Mouse (Mus musculus) CH12.LX (cell line): ENCODE data around the gene Pola2. TPM values are rescaled to one million over a fixed set of nuclear protein-coding genes. Genes with fewer than 3 reads are reported as not detected.
A peak's percentile ranks its signal among the peaks of the same experiment; 100 is the strongest.

ENCODE experiments used
- DNase-seq: peaks from one replicate; pipeline ENCODE4 v3.0.0-alpha.2; 2013; ENCODE audit errors: extremely low read depth
- H3K27ac ChIP-seq: 2 replicates; pipeline ENCODE4 v1.5.1; 2012; ENCODE audit warnings: low read depth, mild to moderate bottlenecking, control low read depth, moderate library complexity; ENCODE audit not compliant: insufficient read depth
- H3K27me3 ChIP-seq: replicated peaks from 2 replicates; pipeline ENCODE3; 2012; ENCODE audit warnings: inconsistent platforms
- H3K36me3 ChIP-seq, 2 experiments: replicated peaks in 1 of 2; 2 replicates each; pipeline versions ENCODE3 to v1.6.1; 2012; ENCODE audit warnings: inconsistent platforms in 1 of 2, low read length in 1 of 2, mild to moderate bottlenecking in 1 of 2, mixed read lengths in 1 of 2, moderate library complexity in 1 of 2; ENCODE audit not compliant: control insufficient read depth in 1 of 2, insufficient read depth in 1 of 2
- H3K4me1 ChIP-seq, 2 experiments: 2 replicates each; pipeline ENCODE4 v1.6.1; 2012; ENCODE audit warnings: inconsistent platforms in 1 of 2, moderate library complexity in 1 of 2; ENCODE audit not compliant: insufficient read depth in 2 of 2, control insufficient read depth in 1 of 2
- H3K4me2 ChIP-seq: 2 replicates; pipeline ENCODE4 v1.6.1; 2012; ENCODE audit warnings: low read depth, mild to moderate bottlenecking, control low read depth; ENCODE audit not compliant: poor library complexity, insufficient read depth, severe bottlenecking
- H3K4me3 ChIP-seq, 3 experiments: fragments of 150-350 bp in 1 of 3; sonication (generic) in 1 of 3; replicated peaks in 1 of 3; 2 replicates each; pipeline versions ENCODE3 to v1.5.1; 2011 to 2012; ENCODE audit warnings: low read depth in 2 of 3, low read length in 2 of 3, mild to moderate bottlenecking in 2 of 3, moderate library complexity in 2 of 3, control low read depth in 1 of 3, improper control_type of control experiment in 1 of 3, inconsistent platforms in 1 of 3, mixed read lengths in 1 of 3; ENCODE audit not compliant: poor library complexity in 1 of 3
- H3K79me2 ChIP-seq: replicated peaks from 2 replicates; pipeline ENCODE4 v1.6.1; 2012; ENCODE audit warnings: mild to moderate bottlenecking, moderate library complexity; ENCODE audit not compliant: control insufficient read depth, poor library complexity, insufficient read depth, severe bottlenecking; ENCODE audit errors: extremely low read depth
- H3K9ac ChIP-seq: 2 replicates; pipeline ENCODE4 v1.6.1; 2012; ENCODE audit warnings: low read depth, mild to moderate bottlenecking, control low read depth, moderate library complexity; ENCODE audit not compliant: insufficient read depth
- H3K9me3 ChIP-seq: replicated peaks from 2 replicates; pipeline ENCODE3; 2012; ENCODE audit warnings: low read length, inconsistent platforms, mixed read lengths
- BHLHE40 ChIP-seq: IDR thresholded peaks from 2 replicates; pipeline ENCODE4 v1.6.1; 2011; ENCODE audit warnings: mild to moderate bottlenecking, low read depth, low read length, improper control_type of control experiment
- CHD1 ChIP-seq: IDR thresholded peaks from 2 replicates; pipeline ENCODE4 v1.6.1; 2012; ENCODE audit warnings: low read depth, low read length, improper control_type of control experiment, inconsistent platforms
- CHD2 ChIP-seq: IDR thresholded peaks from 2 replicates; pipeline ENCODE4 v1.6.1; 2011; ENCODE audit warnings: low read length, improper control_type of control experiment
- CTCF ChIP-seq, 2 experiments: IDR thresholded peaks in 1 of 2; conservative IDR thresholded peaks in 1 of 2; 2 replicates each; pipeline ENCODE4 v1.5.1; 2011 to 2012; ENCODE audit warnings: low read depth in 2 of 2, low read length in 2 of 2, improper control_type of control experiment in 1 of 2, inconsistent platforms in 1 of 2, mild to moderate bottlenecking in 1 of 2, moderate library complexity in 1 of 2
- E2F4 ChIP-seq: IDR thresholded peaks from 2 replicates; pipeline ENCODE4 v1.6.1; 2011; ENCODE audit warnings: low read depth, low read length, improper control_type of control experiment; ENCODE audit not compliant: insufficient replicate concordance
- ELF1 ChIP-seq: IDR thresholded peaks from 2 replicates; pipeline ENCODE4 v1.6.1; 2014; ENCODE audit warnings: low read depth, mild to moderate bottlenecking, inconsistent platforms, low read length, improper control_type of control experiment
- EP300 ChIP-seq: IDR thresholded peaks from 2 replicates; pipeline ENCODE4 v1.6.1; 2011; ENCODE audit warnings: low read length, improper control_type of control experiment
- HCFC1 ChIP-seq: IDR thresholded peaks from 2 replicates; pipeline ENCODE4 v1.6.1; 2012; ENCODE audit warnings: low read depth, mild to moderate bottlenecking, inconsistent platforms, low read length, improper control_type of control experiment
- JUND ChIP-seq: conservative IDR thresholded peaks from 2 replicates; pipeline ENCODE4 v1.6.1; 2011; ENCODE audit warnings: low read depth, low read length, improper control_type of control experiment
- KAT2A ChIP-seq: IDR thresholded peaks from 2 replicates; pipeline ENCODE4 v1.6.1; 2012; ENCODE audit warnings: low read length, improper control_type of control experiment, inconsistent platforms; ENCODE audit not compliant: insufficient replicate concordance
- MAX ChIP-seq: IDR thresholded peaks from 2 replicates; pipeline ENCODE4 v1.6.1; 2011; ENCODE audit warnings: low read length, improper control_type of control experiment
- MAZ ChIP-seq: IDR thresholded peaks from 2 replicates; pipeline ENCODE4 v1.6.1; 2012; ENCODE audit warnings: low read depth, mild to moderate bottlenecking, inconsistent platforms, low read length, improper control_type of control experiment, moderate library complexity
- MEF2A ChIP-seq: IDR thresholded peaks from 2 replicates; pipeline ENCODE4 v1.6.1; 2014; ENCODE audit warnings: low read depth, mild to moderate bottlenecking, inconsistent platforms, low read length, improper control_type of control experiment, borderline replicate concordance
- MXI1 ChIP-seq: IDR thresholded peaks from 2 replicates; pipeline ENCODE4 v1.6.1; 2011; ENCODE audit warnings: mild to moderate bottlenecking, low read depth, low read length, improper control_type of control experiment
- MYC ChIP-seq: IDR thresholded peaks from 2 replicates; pipeline ENCODE4 v1.6.1; 2011; ENCODE audit warnings: low read depth, mild to moderate bottlenecking, improper control_type of control experiment, low read length
- NELFE ChIP-seq: IDR thresholded peaks from 2 replicates; pipeline ENCODE4 v1.6.1; 2011; ENCODE audit warnings: low read depth, low read length, improper control_type of control experiment
- NRF1 ChIP-seq: IDR thresholded peaks from 2 replicates; pipeline ENCODE4 v1.6.1; 2014; ENCODE audit warnings: low read depth, mild to moderate bottlenecking, inconsistent platforms, low read length, improper control_type of control experiment, moderate library complexity
- PAX5 ChIP-seq: IDR thresholded peaks from 2 replicates; pipeline ENCODE4 v1.6.1; 2012; ENCODE audit warnings: low read length, inconsistent platforms, mixed read lengths
- POLR2A ChIP-seq: IDR thresholded peaks from 2 replicates; pipeline ENCODE4 v1.6.1; 2011; ENCODE audit warnings: low read depth, mild to moderate bottlenecking, improper control_type of control experiment, low read length
- POLR2AphosphoS2 ChIP-seq: IDR thresholded peaks from 2 replicates; pipeline ENCODE4 v1.6.1; 2011; ENCODE audit warnings: low read depth, low read length, improper control_type of control experiment
- RAD21 ChIP-seq: IDR thresholded peaks from 2 replicates; pipeline ENCODE4 v1.6.1; 2011; ENCODE audit warnings: low read depth, mild to moderate bottlenecking, low read length, improper control_type of control experiment, moderate library complexity
- RCOR1 ChIP-seq: conservative IDR thresholded peaks from 2 replicates; pipeline ENCODE4 v1.6.1; 2012; ENCODE audit warnings: low read depth, mild to moderate bottlenecking, inconsistent platforms, low read length, improper control_type of control experiment
- SIN3A ChIP-seq: IDR thresholded peaks from 2 replicates; pipeline ENCODE4 v1.6.1; 2012; ENCODE audit warnings: low read length, improper control_type of control experiment, inconsistent platforms
- SMC3 ChIP-seq: IDR thresholded peaks from 2 replicates; pipeline ENCODE4 v1.6.1; 2011; ENCODE audit warnings: low read depth, low read length, improper control_type of control experiment
- TBP ChIP-seq: conservative IDR thresholded peaks from 2 replicates; pipeline ENCODE4 v1.6.1; 2011; ENCODE audit warnings: low read depth, low read length, improper control_type of control experiment
- TCF12 ChIP-seq: IDR thresholded peaks from 2 replicates; pipeline ENCODE4 v1.6.1; 2014; ENCODE audit warnings: low read depth, mild to moderate bottlenecking, inconsistent platforms, low read length, improper control_type of control experiment
- USF1 ChIP-seq: IDR thresholded peaks from 2 replicates; pipeline ENCODE4 v1.6.1; 2014; ENCODE audit warnings: low read depth, mild to moderate bottlenecking, inconsistent platforms, low read length, improper control_type of control experiment
- USF2 ChIP-seq: conservative IDR thresholded peaks from 2 replicates; pipeline ENCODE4 v1.6.1; 2011; ENCODE audit warnings: low read depth, low read length, improper control_type of control experiment
- ZC3H11A ChIP-seq: IDR thresholded peaks from 2 replicates; pipeline ENCODE4 v1.6.1; 2012; ENCODE audit warnings: low read depth, mild to moderate bottlenecking, inconsistent platforms, low read length, improper control_type of control experiment
- ZKSCAN1 ChIP-seq: IDR thresholded peaks from 2 replicates; pipeline ENCODE4 v1.6.1; 2012; ENCODE audit warnings: low read depth, inconsistent platforms, low read length, improper control_type of control experiment, borderline replicate concordance
- ZMIZ1 ChIP-seq: IDR thresholded peaks from 2 replicates; pipeline ENCODE4 v1.6.1; 2012; ENCODE audit warnings: low read depth, mild to moderate bottlenecking, inconsistent platforms, low read length, improper control_type of control experiment
- dilution Hi-C: fragments of 300-500 bp; cut with MboI; formaldehyde crosslinking; loops from 2 replicates; pipeline ENCODE4 v1.14.3; 2020; ENCODE audit warnings: low sequenced_read_pairs; ENCODE audit not compliant: extremely low pct_unique_long_range_greater_than_20kb, extremely low pct_ligation_motif_present
- in situ Hi-C: fragments of 300-500 bp; cut with MboI; formaldehyde crosslinking; loops from 3 replicates; pipeline ENCODE4 v1.14.3; 2019; ENCODE audit warnings: low sequenced_read_pairs, low pct_ligation_motif_present, low pct_unique_long_range_greater_than_20kb, mixed read lengths
- polyA plus RNA-seq: library from polyadenylated mRNA; unstranded; fragments of >175 nt; gene quantifications from 2 replicates; pipeline ENCODE4 v1.2.1, GENCODE M21; 2012; ENCODE audit warnings: low read depth; ENCODE audit not compliant: insufficient read length
- total RNA-seq, 2 experiments: library from RNA; depleted of rRNA; stranded (reverse); fragments of 300-350 nt in 1 of 2; fragments of >200 nt in 1 of 2; gene quantifications; 2 replicates each; pipeline ENCODE4 v1.2.3; 2012 to 2014

The Pola2 gene
- total and polyA plus RNA-seq, 3 experiments = 60.3 to 91.4 (median 71.7) TPM

DNA sequence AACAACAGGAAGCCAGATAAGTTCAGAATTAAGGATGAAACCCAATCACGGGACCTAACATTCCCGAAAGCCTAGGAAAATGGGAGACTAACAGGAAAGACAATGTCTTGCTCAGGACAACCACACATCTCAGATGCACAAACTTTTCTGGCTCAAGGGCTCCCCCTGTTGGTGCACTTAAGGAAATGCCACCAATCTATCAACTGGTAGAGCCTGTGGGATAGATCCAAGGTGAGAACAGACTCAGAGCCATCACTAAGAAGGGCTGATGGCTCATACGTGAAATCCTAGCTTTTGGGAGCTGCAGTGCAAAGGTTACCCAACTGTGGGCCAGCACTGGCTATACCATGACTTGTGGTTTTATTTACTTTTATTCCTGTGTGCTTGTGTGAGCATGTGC is 7.3 kb downstream of the Pola2 start:
- peaks cover 13% of the 10 kb centered on the region for H3K79me2 ChIP-seq
- H3K4me3 ChIP-seq = no peak overlapping the region
- H3K27ac ChIP-seq = no peak overlapping the region
- H3K4me1 ChIP-seq = peaks cover 0 to 17% of the 10 kb centered on the region in 2 experiments; a peak in 2 of 4 replicates
- H3K9me3 ChIP-seq = no peaks in the 10 kb centered on the region
- H3K9ac ChIP-seq = no peak overlapping the region
- no peak for TF ChIP-seq NELFE
- TF ChIP-seq MXI1 = 0 out of 2 replicates have a peak, but pooled peaks have one; percentile 29
- no peak for TF ChIP-seq ZC3H11A
- no peak for TF ChIP-seq BHLHE40
- TF ChIP-seq MAZ = no peak
- no peak for TF ChIP-seq JUND
- no peak for TF ChIP-seq MYC
- no peak for TF ChIP-seq KAT2A
- TF ChIP-seq ELF1 = no peak
- no peak for TF ChIP-seq EP300
- 0 out of 2 replicates have a peak, but pooled peaks have one; percentile 14 for TF ChIP-seq POLR2A
- no peak for TF ChIP-seq TBP
- TF ChIP-seq SIN3A = no peak
- no peak for TF ChIP-seq USF1
- TF ChIP-seq NRF1 = no peak
- peak; percentile 82 for TF ChIP-seq RAD21
- no peak for TF ChIP-seq HCFC1
- no peak for TF ChIP-seq PAX5
- TF ChIP-seq E2F4 = no peak
- peak; percentile 85 to 89 for TF ChIP-seq CTCF (conservative IDR thresholded peaks at IDR 0.05 in 1 of 2, IDR thresholded peaks at IDR 0.05 in 1 of 2; ENCODE audit: low read depth in 2 of 2, low read length in 2 of 2)
- TF ChIP-seq TCF12 = no peak
- TF ChIP-seq MEF2A = no peak
- no peak for TF ChIP-seq RCOR1
- no peak for TF ChIP-seq CHD2
- no peak for TF ChIP-seq POLR2AphosphoS2
- TF ChIP-seq USF2 = no peak
- no peak for TF ChIP-seq ZKSCAN1
- no peak for TF ChIP-seq CHD1
- 0 out of 2 replicates have a peak, but pooled peaks have one; percentile 17 for TF ChIP-seq MAX
- no peak for TF ChIP-seq ZMIZ1
- peak; percentile 83 for TF ChIP-seq SMC3
- no peaks in the 10 kb centered on the region for H3K27me3 ChIP-seq
- dilution Hi-C loops = no loop called here
- H3K4me2 ChIP-seq = no peak overlapping the region
- peaks cover 71 to 91% of the 10 kb centered on the region in 2 experiments for H3K36me3 ChIP-seq
- in situ Hi-C loops = no loop called here
- DNase-seq = peak; percentile 82
